Mouse (Mus musculus) embryonic facial prominence, embryonic 11.5 days (tissue): ENCODE results near the gene Slc30a2. TPM values are rescaled to one million over a fixed set of nuclear protein-coding genes. Genes with fewer than 3 reads are reported as not detected.
A peak's percentile ranks its signal among the peaks of the same experiment; 100 is the strongest.
"Not testable (repeated sequence)": the region's sequence is repeated elsewhere in the genome, so short reads cannot be mapped to it uniquely, and the experiment has no call there.

Source experiments
- ATAC-seq: fragments of 200-750 bp; cut with Nextera tagmentation; replicated peaks from 2 replicates; pipeline ENCODE4 v1.8.0; 2017; ENCODE audit warnings: low read depth; ENCODE audit not compliant: insufficient number of reproducible peaks, low FRiP score, low TSS enrichment
- DNase-seq: peaks from one replicate; pipeline ENCODE4 v3.0.0-alpha.2; 2015; ENCODE audit warnings: low spot score
- H3K27ac ChIP-seq: fragments of 300-500 bp; sonication (generic); replicated peaks from 2 replicates; pipeline ENCODE4 v1.5.1; 2014; ENCODE audit warnings: mild to moderate bottlenecking, low read depth, low read length, control low read depth
- H3K27me3 ChIP-seq: fragments of 300-500 bp; sonication (generic); 2 replicates; pipeline ENCODE4 v1.6.1; 2014; ENCODE audit warnings: mild to moderate bottlenecking, low read length, moderate library complexity, mixed read lengths; ENCODE audit not compliant: control insufficient read depth, insufficient read depth
- H3K36me3 ChIP-seq: fragments of 300-500 bp; sonication (generic); replicated peaks from 2 replicates; pipeline ENCODE4 v1.6.1; 2014; ENCODE audit warnings: low read depth, mild to moderate bottlenecking, low read length, moderate library complexity, mixed read lengths; ENCODE audit not compliant: control insufficient read depth, insufficient read depth
- H3K4me1 ChIP-seq: fragments of 300-500 bp; sonication (generic); 2 replicates; pipeline ENCODE4 v1.6.1; 2014; ENCODE audit warnings: low read length, mixed read lengths; ENCODE audit not compliant: control insufficient read depth, insufficient read depth
- H3K4me2 ChIP-seq: fragments of 300-500 bp; sonication (generic); 2 replicates; pipeline ENCODE4 v1.6.1; 2014; ENCODE audit warnings: low read depth, mild to moderate bottlenecking, control low read depth, low read length, moderate library complexity
- H3K4me3 ChIP-seq: fragments of 300-500 bp; sonication (generic); 2 replicates; pipeline ENCODE4 v1.5.1; 2014; ENCODE audit warnings: low read depth, low read length, control low read depth
- H3K9ac ChIP-seq: fragments of 300-500 bp; sonication (generic); replicated peaks from 2 replicates; pipeline ENCODE4 v1.6.1; 2014; ENCODE audit warnings: mild to moderate bottlenecking, control low read depth, low read length
- H3K9me3 ChIP-seq: fragments of 300-500 bp; sonication (generic); replicated peaks from 2 replicates; pipeline ENCODE4 v1.6.1; 2016; ENCODE audit warnings: mild to moderate bottlenecking, low read length, inconsistent platforms, mixed read lengths; ENCODE audit not compliant: control insufficient read depth
- WGBS: fragments of 180-500 bp; shearing (Covaris S2); extraction: QIAGEN DNeasy Blood & Tissue Kit; methylation state at CpG from one replicate; pipeline ENCODE4 v1.1.7; 2014; 5-methylcytosine and 5-hydroxymethylcytosine counted together
- polyA plus RNA-seq: library from polyadenylated mRNA; unstranded; fragments of >200 nt; fragmentation: Nextera tagmentation; extraction: Ambion mirVana; gene quantifications from 2 replicates; pipeline ENCODE4 v1.2.1, GENCODE M21; 2014

Slc30a2 gene
- polyA plus RNA-seq, 1 experiment from 2014 or later = 0.07 TPM

GRCm38 (mm10) chr4:134379510-134379909 is 36.5 kb downstream of the Slc30a2 start:
- H3K27ac ChIP-seq = no peak overlapping the region
- no peaks in the 10 kb centered on the region for H3K36me3 ChIP-seq
- WGBS = 87% methylated on average over 8 of the region's 8 CpGs
- DNase-seq (no peak), ATAC-seq (no peak)
- H3K4me1 ChIP-seq = no peaks in the 10 kb centered on the region
- no peaks in the 10 kb centered on the region for H3K27me3 ChIP-seq
- H3K9ac ChIP-seq = no peak overlapping the region
- no peak overlapping the region for H3K4me3 ChIP-seq
- no peak overlapping the region for H3K4me2 ChIP-seq
- H3K9me3 ChIP-seq = no peaks in the 10 kb centered on the region

GRCm38 (mm10) chr4:134383750-134384149 is 40.8 kb downstream of the Slc30a2 start, which contains the start of gene Extl1:
TSS of gene Extl1 (minus strand) at chr4:134383850.
- not testable (repeated sequence) for H3K27ac ChIP-seq, H3K9ac ChIP-seq, H3K27me3 ChIP-seq, H3K4me1 ChIP-seq, H3K4me3 ChIP-seq, ATAC-seq, H3K4me2 ChIP-seq, H3K36me3 ChIP-seq, DNase-seq, H3K9me3 ChIP-seq
- WGBS = 88% methylated on average over 2 of the region's 6 CpGs

DNA sequence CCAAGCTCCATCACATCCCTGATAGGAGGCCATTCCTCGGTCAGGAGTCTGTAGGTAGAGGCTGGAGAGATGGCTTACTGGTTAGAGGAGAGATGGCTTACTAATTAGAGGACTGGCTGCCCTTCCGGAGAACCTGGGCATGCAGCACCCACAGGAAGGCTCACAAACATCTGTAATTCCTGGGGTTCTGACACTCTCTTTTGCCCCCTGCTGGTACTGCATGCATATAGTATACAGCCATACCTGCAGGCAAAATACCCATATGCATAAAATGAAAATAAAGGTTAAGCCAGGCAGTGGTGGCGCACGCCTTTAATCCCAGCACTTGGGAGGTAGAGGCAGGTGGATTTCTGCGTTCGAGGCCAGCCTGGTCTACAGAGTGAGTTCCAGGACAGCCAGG is 44.3 kb downstream of the Slc30a2 start:
- DNase-seq (no peak), ATAC-seq (no peak)
- no peaks in the 10 kb centered on the region for H3K36me3 ChIP-seq
- H3K9me3 ChIP-seq = no peaks in the 10 kb centered on the region
- 69% methylated on average over 6 of the region's 6 CpGs for WGBS
- H3K4me1 ChIP-seq = no peaks in the 10 kb centered on the region
- no peak overlapping the region for H3K4me3 ChIP-seq
- no peak overlapping the region for H3K9ac ChIP-seq
- no peak overlapping the region for H3K27ac ChIP-seq
- H3K27me3 ChIP-seq = no peaks in the 10 kb centered on the region
- no peak overlapping the region for H3K4me2 ChIP-seq

DNA sequence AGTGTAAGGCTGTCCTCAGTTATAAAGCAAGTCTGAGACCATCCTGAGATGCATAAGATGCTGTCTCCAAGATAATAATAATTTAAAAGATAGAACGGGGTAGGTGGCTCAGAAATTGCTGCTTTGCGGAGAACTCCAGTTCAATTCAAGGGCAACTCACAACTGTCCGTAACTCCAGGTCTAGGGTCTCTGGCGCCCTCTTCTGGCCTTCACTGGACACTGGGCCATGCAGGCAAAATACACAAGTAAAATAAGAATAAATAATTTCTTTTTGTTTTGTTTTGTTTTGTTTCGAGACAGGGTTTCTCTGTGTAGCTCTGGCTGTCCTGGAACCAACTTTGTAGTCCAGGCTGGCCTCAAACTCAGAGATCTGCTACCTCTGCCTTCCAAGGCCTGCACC is 45.4 kb downstream of the Slc30a2 start:
- H3K9me3 ChIP-seq = no peaks in the 10 kb centered on the region
- DNase-seq (peak; percentile 80), ATAC-seq (no peak)
- 7% methylated on average over 5 of the region's 5 CpGs for WGBS
- H3K27me3 ChIP-seq = no peaks in the 10 kb centered on the region
- no peak overlapping the region for H3K9ac ChIP-seq
- H3K27ac ChIP-seq = no peak overlapping the region
- H3K36me3 ChIP-seq = no peaks in the 10 kb centered on the region
- H3K4me1 ChIP-seq = no peaks in the 10 kb centered on the region
- H3K4me3 ChIP-seq = no peak overlapping the region
- H3K4me2 ChIP-seq = no peak overlapping the region

- DNase-seq = no peak
- Histone ChIP-seq H3K4me3 (no peak overlapping the region), H3K4me2 (no peak overlapping the region), H3K9me3 (no peaks in the 10 kb centered on the region), H3K27me3 (no peaks in the 10 kb centered on the region), H3K27ac (no peak overlapping the region), H3K9ac (no peak overlapping the region), H3K4me1 (no peaks in the 10 kb centered on the region), H3K36me3 (no peaks in the 10 kb centered on the region)
- WGBS = 87% methylated on average over 1 of the region's 1 CpGs
- ATAC-seq = no peak
Measured at GRCm38 (mm10) chr4:134391636-134392035, 48.7 kb downstream of the Slc30a2 start.

DNA sequence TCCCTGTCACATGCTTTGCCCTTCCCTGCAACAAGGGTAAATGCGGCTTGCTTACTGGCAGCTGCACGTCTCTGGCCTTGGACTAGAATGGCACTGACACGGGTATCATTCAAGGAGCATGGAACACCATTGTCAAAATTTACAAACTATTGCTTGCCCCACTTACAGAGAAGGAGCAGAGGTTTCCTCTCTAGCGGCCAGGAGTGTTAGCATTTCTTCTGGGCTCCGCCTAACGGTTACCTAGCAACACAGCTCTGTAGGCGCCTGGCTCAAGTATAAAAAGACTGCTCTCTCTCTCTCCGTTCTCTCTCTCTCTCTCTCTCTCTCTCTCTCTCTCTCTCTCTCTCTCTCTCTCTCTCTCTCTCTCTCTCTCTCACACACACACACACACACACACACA is 49.6 kb downstream of the Slc30a2 start:
- WGBS = 20% methylated on average over 8 of the region's 8 CpGs
- DNase-seq (no peak), ATAC-seq (no peak)

DNA sequence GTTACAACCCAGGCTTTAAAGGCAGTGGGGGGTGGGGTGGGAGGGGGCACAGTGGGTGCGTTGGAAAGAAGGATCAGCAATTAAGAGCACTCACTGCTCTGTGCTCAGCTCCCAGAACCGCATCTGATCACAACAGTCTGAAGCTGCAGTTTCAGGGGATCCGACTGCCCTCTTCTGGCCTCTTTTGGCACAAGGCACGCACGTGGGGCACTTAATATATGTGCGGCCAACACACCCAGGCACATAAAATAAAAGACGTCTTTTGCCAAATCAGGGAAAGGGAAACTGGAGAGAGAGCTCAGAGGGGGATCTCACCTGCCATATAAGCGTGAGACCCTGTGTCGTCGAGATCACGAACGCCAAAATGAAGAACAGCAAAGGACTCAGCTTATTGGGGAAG is 50.0 kb downstream of the Slc30a2 start:
- DNase-seq (no peak), ATAC-seq (no peak)
- H3K27me3 ChIP-seq = no peaks in the 10 kb centered on the region
- H3K4me3 ChIP-seq = no peak overlapping the region
- no peak overlapping the region for H3K9ac ChIP-seq
- 23% methylated on average over 12 of the region's 12 CpGs for WGBS
- no peak overlapping the region for H3K4me2 ChIP-seq
- H3K27ac ChIP-seq = no peak overlapping the region
- no peaks in the 10 kb centered on the region for H3K4me1 ChIP-seq
- H3K9me3 ChIP-seq = no peaks in the 10 kb centered on the region
- H3K36me3 ChIP-seq = no peaks in the 10 kb centered on the region

More for the DNA sequence above, 49.6 kb downstream of the Slc30a2 start:
- H3K27ac ChIP-seq = no peak overlapping the region
- no peaks in the 10 kb centered on the region for H3K27me3 ChIP-seq
- H3K4me3 ChIP-seq = no peak overlapping the region
- H3K9ac ChIP-seq = no peak overlapping the region
- H3K4me1 ChIP-seq = no peaks in the 10 kb centered on the region
- no peaks in the 10 kb centered on the region for H3K36me3 ChIP-seq
- no peak overlapping the region for H3K4me2 ChIP-seq
- no peaks in the 10 kb centered on the region for H3K9me3 ChIP-seq

DNA sequence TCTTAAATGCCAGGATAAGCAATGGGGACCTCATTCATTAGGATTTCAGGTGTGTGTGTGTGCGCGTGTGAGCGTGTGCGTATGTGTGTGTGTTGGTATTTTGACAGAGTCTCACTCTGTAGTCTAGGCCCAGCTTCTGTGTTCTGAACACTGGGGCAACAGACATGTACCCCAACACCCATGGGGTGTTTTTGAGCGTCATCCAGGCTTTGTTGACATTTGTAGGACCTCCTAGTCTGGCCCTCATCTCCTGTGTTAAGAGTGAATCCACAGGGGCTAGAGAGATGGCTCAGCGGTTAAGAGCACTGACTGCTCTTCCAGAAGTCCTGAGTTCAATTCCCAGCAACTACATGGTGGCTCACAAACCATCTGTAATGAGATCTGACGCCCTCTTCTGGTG is 52.2 kb downstream of the Slc30a2 start:
- WGBS = 92% methylated on average over 7 of the region's 7 CpGs
- Histone ChIP-seq H3K36me3 (no peaks in the 10 kb centered on the region), H3K9ac (no peak overlapping the region), H3K27ac (no peak overlapping the region), H3K27me3 (no peaks in the 10 kb centered on the region), H3K4me3 (no peak overlapping the region), H3K4me2 (no peak overlapping the region), H3K4me1 (no peaks in the 10 kb centered on the region), H3K9me3 (no peaks in the 10 kb centered on the region)
- no peak for ATAC-seq
- no peak for DNase-seq
